Mouse (Mus musculus): ENCODE measurements around the gene Ak2.

GRCm38 (mm10) chr4:128970417-128970807, 21.3 kb upstream of the Ak2 start:
- TF ChIP-seq POLR2A (IDR thresholded peaks at IDR 0.05; ENCODE audit: extremely low read depth, insufficient read depth, low read length) (no peak), CTCF (IDR thresholded peaks at IDR 0.05; ENCODE audit: low read depth, low read length) (no peak)

Data from liver, adult 2 months (tissue).